Mouse (Mus musculus): ENCODE measurements around the gene Erp27.
A peak's percentile ranks its signal among the peaks of the same experiment; 100 is the strongest.
"Not testable (repeated sequence)": the region's sequence is repeated elsewhere in the genome, so short reads cannot be mapped to it uniquely, and the experiment has no call there.

The Erp27 gene

GRCm38 (mm10) chr6:136922080-136922479, at the start of gene Erp27:
Gene Erp27, minus strand, starts transcription at chr6:136922180.
- no peak for DNase-seq (ENCODE audit: low spot score in 2 of 2)

- DNase-seq (ENCODE audit: low spot score in 2 of 2): not testable (repeated sequence)
Measured at GRCm38 (mm10) chr6:136968877-136969276, 46.9 kb upstream of the Erp27 start.

- DNase-seq (ENCODE audit: low spot score in 2 of 2): no peak
Measured at GRCm38 (mm10) chr6:136967466-136967865, 45.5 kb upstream of the Erp27 start.

- DNase-seq (ENCODE audit: low spot score in 2 of 2): no peak
Measured at GRCm38 (mm10) chr6:136965912-136966311, 43.9 kb upstream of the Erp27 start.

GRCm38 (mm10) chr6:136964609-136965510, 42.9 kb upstream of the Erp27 start:
- no peak for DNase-seq (ENCODE audit: low spot score in 2 of 2)

- no peak for DNase-seq (ENCODE audit: low spot score in 2 of 2)
Measured at GRCm38 (mm10) chr6:136962957-136963356, 41.0 kb upstream of the Erp27 start.

GRCm38 (mm10) chr6:136959131-136959530, 37.2 kb upstream of the Erp27 start:
- no peak for DNase-seq (ENCODE audit: low spot score in 2 of 2)

GRCm38 (mm10) chr6:136957062-136957461, 35.1 kb upstream of the Erp27 start:
- DNase-seq (ENCODE audit: low spot score in 2 of 2): no peak

GRCm38 (mm10) chr6:136955240-136955639, 33.3 kb upstream of the Erp27 start:
- DNase-seq (ENCODE audit: low spot score in 2 of 2): no peak

GRCm38 (mm10) chr6:136954715-136955114, 32.7 kb upstream of the Erp27 start:
- DNase-seq (ENCODE audit: low spot score in 2 of 2): no peak

- DNase-seq (ENCODE audit: low spot score in 2 of 2): no peak
Measured at GRCm38 (mm10) chr6:136954192-136954591, 32.2 kb upstream of the Erp27 start.

- no peak for DNase-seq (ENCODE audit: low spot score in 2 of 2)
Measured at GRCm38 (mm10) chr6:136952930-136953329, 30.9 kb upstream of the Erp27 start.

- DNase-seq (ENCODE audit: low spot score in 2 of 2): no peak
Measured at GRCm38 (mm10) chr6:136950171-136950570, 28.2 kb upstream of the Erp27 start.

- no peak for DNase-seq (ENCODE audit: low spot score in 2 of 2)
Measured at GRCm38 (mm10) chr6:136947716-136948115, 25.7 kb upstream of the Erp27 start.

- no peak for DNase-seq (ENCODE audit: low spot score in 2 of 2)
Measured at GRCm38 (mm10) chr6:136946943-136947342, 25.0 kb upstream of the Erp27 start.

- no peak for DNase-seq (ENCODE audit: low spot score in 2 of 2)
Measured at GRCm38 (mm10) chr6:136946241-136946640, 24.3 kb upstream of the Erp27 start.

GRCm38 (mm10) chr6:136944511-136944910, 22.5 kb upstream of the Erp27 start:
- DNase-seq (ENCODE audit: low spot score in 2 of 2): no peak

GRCm38 (mm10) chr6:136943392-136943791, 21.4 kb upstream of the Erp27 start:
- DNase-seq (ENCODE audit: low spot score in 2 of 2): no peak

- no peak for DNase-seq (ENCODE audit: low spot score in 2 of 2)
Measured at GRCm38 (mm10) chr6:136942280-136942679, 20.3 kb upstream of the Erp27 start.

GRCm38 (mm10) chr6:136941051-136942021, 19.4 kb upstream of the Erp27 start, which contains the start of gene Arhgdib:
Gene Arhgdib, minus strand, starts transcription at chr6:136941899.
- DNase-seq (ENCODE audit: low spot score in 2 of 2): peak in 1 of 2 experiments; percentile 29

- no peak for DNase-seq (ENCODE audit: low spot score in 2 of 2)
Measured at GRCm38 (mm10) chr6:136940188-136940960, 18.4 kb upstream of the Erp27 start.
